Mouse (Mus musculus) splenic B cell, adult 2 months (primary cell): ENCODE data around the gene Gm28044.
"Not testable (repeated sequence)": the region's sequence is repeated elsewhere in the genome, so short reads cannot be mapped to it uniquely, and the experiment has no call there.

Experiments
- DNase-seq: peaks from one replicate; pipeline ENCODE4 v3.0.0-alpha.2; 2011; ENCODE audit warnings: low read depth, low spot score
- H3K27me3 ChIP-seq: 2 replicates; pipeline ENCODE4 v1.6.1; 2012; ENCODE audit warnings: mild to moderate bottlenecking, low read length, moderate library complexity, mixed read lengths; ENCODE audit not compliant: control insufficient read depth, poor library complexity, insufficient read depth, severe bottlenecking
- H3K36me3 ChIP-seq: 2 replicates; pipeline ENCODE4 v1.6.1; 2012; ENCODE audit warnings: mild to moderate bottlenecking, low read length, moderate library complexity, mixed read lengths; ENCODE audit not compliant: control insufficient read depth, poor library complexity, insufficient read depth, severe bottlenecking

The Gm28044 gene

GRCm38 (mm10) chr13:67360131-67360744, at the start of gene Gm28044, which contains the start of gene Zfp953:
Gene Gm28044 (minus strand): TSS chr13:67360536.
Gene Zfp953 (minus strand): TSS chr13:67360605.
- Histone ChIP-seq H3K36me3 (no peaks in the 10 kb centered on the region), H3K27me3 (no peaks in the 10 kb centered on the region)
- peak; percentile 93 for DNase-seq

- not testable (repeated sequence) for H3K27me3 ChIP-seq, H3K36me3 ChIP-seq
- peak; percentile 88 for DNase-seq
These were observed 39.0 kb upstream of the Gm28044 start, which contains the start of gene Zfp429 for GRCm38 (mm10) chr13:67399183-67399903. Gene Zfp429 (minus strand): TSS chr13:67399819.

GRCm38 (mm10) chr13:67376255-67376654, 15.9 kb upstream of the Gm28044 start:
- H3K27me3 ChIP-seq, H3K36me3 ChIP-seq, DNase-seq: not testable (repeated sequence)

- not testable (repeated sequence) for H3K27me3 ChIP-seq, H3K36me3 ChIP-seq
- DNase-seq, result peak; percentile 90
These were observed 14.9 kb upstream of the Gm28044 start, which contains the start of the genes Gm28041 and Zfp456 for GRCm38 (mm10) chr13:67375050-67375911. Gene Gm28041 (minus strand): TSS chr13:67375733. Gene Zfp456 (minus strand): TSS chr13:67375810.

GRCm38 (mm10) chr13:67351854-67352253, 8.5 kb downstream of the Gm28044 start:
- DNase-seq, result no peak
- Histone ChIP-seq H3K27me3 (no peaks in the 10 kb centered on the region), H3K36me3 (no peaks in the 10 kb centered on the region)

- DNase-seq, result no peak
- no peaks in the 10 kb centered on the region for H3K27me3 ChIP-seq
- H3K36me3 ChIP-seq, result peaks cover 11% of the 10 kb centered on the region
These were observed 16.9 kb downstream of the Gm28044 start for GRCm38 (mm10) chr13:67343422-67343821.

GRCm38 (mm10) chr13:67332877-67333276, 27.5 kb downstream of the Gm28044 start:
- H3K36me3 ChIP-seq, result no peaks in the 10 kb centered on the region
- H3K27me3 ChIP-seq, result no peaks in the 10 kb centered on the region
- peak; percentile 6 for DNase-seq

- Histone ChIP-seq H3K27me3 (no peaks in the 10 kb centered on the region), H3K36me3 (no peaks in the 10 kb centered on the region)
- peak; percentile 91 for DNase-seq
These were observed 28.2 kb downstream of the Gm28044 start, which contains the start of gene Zfp595 for GRCm38 (mm10) chr13:67332019-67332724. Gene Zfp595 (minus strand): TSS chr13:67332570.

- no peak for DNase-seq
- Histone ChIP-seq H3K36me3 (no peaks in the 10 kb centered on the region), H3K27me3 (no peaks in the 10 kb centered on the region)
These were observed 53.6 kb downstream of the Gm28044 start for GRCm38 (mm10) chr13:67306718-67307117.

- Histone ChIP-seq H3K27me3 (no peaks in the 10 kb centered on the region), H3K36me3 (no peaks in the 10 kb centered on the region)
- peak; percentile 91 for DNase-seq
These were observed 54.3 kb downstream of the Gm28044 start, which contains the start of gene Zfp457 for GRCm38 (mm10) chr13:67305822-67306672. Gene Zfp457 (minus strand): TSS chr13:67306485.

- no peaks in the 10 kb centered on the region for H3K36me3 ChIP-seq
- DNase-seq, result no peak
- H3K27me3 ChIP-seq, result no peaks in the 10 kb centered on the region
These were observed 82.0 kb downstream of the Gm28044 start, which contains the start of gene Zfp458 for GRCm38 (mm10) chr13:67278314-67278713. Gene Zfp458 (minus strand): TSS chr13:67278466.

GRCm38 (mm10) chr13:67269383-67270065, 90.8 kb downstream of the Gm28044 start:
- not testable (repeated sequence) for H3K27me3 ChIP-seq, H3K36me3 ChIP-seq
- DNase-seq, result peak; percentile 43
